Mouse (Mus musculus) brown adipose tissue, adult 24 weeks (tissue): ENCODE results near the gene Pkd1. TPM values are rescaled to one million over a fixed set of nuclear protein-coding genes. Genes with fewer than 3 reads are reported as not detected.

Experiments used
- H3K27ac ChIP-seq: fragments of 200-500 bp; replicated peaks from 2 replicates; pipeline ENCODE4 v1.5.1; 2012; ENCODE audit warnings: low read depth, mild to moderate bottlenecking, low read length
- H3K4me1 ChIP-seq: fragments of 200-500 bp; 2 replicates; pipeline ENCODE4 v1.6.1; 2012; ENCODE audit warnings: low read length, mixed read lengths; ENCODE audit not compliant: control insufficient read depth, insufficient read depth, insufficient read length
- H3K4me3 ChIP-seq: fragments of 200-500 bp; 2 replicates; pipeline ENCODE4 v1.5.1; 2012; ENCODE audit warnings: low read depth, mild to moderate bottlenecking, low read length, moderate library complexity; ENCODE audit not compliant: insufficient read depth
- polyA plus RNA-seq: library from polyadenylated mRNA; stranded (reverse); fragments of >200 nt; gene quantifications from 2 replicates; pipeline ENCODE4 v1.2.4, GENCODE M21; 2012; ENCODE audit not compliant: missing spikeins, insufficient read depth, insufficient read length

Pkd1 gene
- 8.2 and 10.1 TPM in 2 replicates for polyA plus RNA-seq

GRCm38 (mm10) chr17:24549618-24550415 lies at the start of gene Pkd1:
TSS of gene Pkd1 (plus strand) at chr17:24549834.
- Histone ChIP-seq H3K4me3 (peak within 1 kb of the TSS; percentile 76), H3K27ac (peak within 1 kb of the TSS; percentile 47), H3K4me1 (peaks cover 3% of the 10 kb centered on the region; the same call in 1 of the 2 replicates)

GRCm38 (mm10) chr17:24502208-24502607 lies 47.4 kb upstream of the Pkd1 start:
- Histone ChIP-seq H3K4me1 (no peaks in the 10 kb centered on the region), H3K4me3 (no peak overlapping the region), H3K27ac (no peak overlapping the region)

GRCm38 (mm10) chr17:24504085-24504484 lies 45.5 kb upstream of the Pkd1 start:
- Histone ChIP-seq H3K4me1 (no peaks in the 10 kb centered on the region), H3K4me3 (no peak overlapping the region), H3K27ac (no peak overlapping the region)

- Histone ChIP-seq H3K27ac (no peak overlapping the region), H3K4me3 (no peak overlapping the region), H3K4me1 (no peaks in the 10 kb centered on the region)
Observed at GRCm38 (mm10) chr17:24505286-24505955, 44.2 kb upstream of the Pkd1 start.

- Histone ChIP-seq H3K4me1 (no peaks in the 10 kb centered on the region), H3K4me3 (no peak overlapping the region), H3K27ac (no peak overlapping the region)
Observed at GRCm38 (mm10) chr17:24506332-24507070, 43.1 kb upstream of the Pkd1 start.

- Histone ChIP-seq H3K4me1 (no peaks in the 10 kb centered on the region), H3K4me3 (no peak overlapping the region), H3K27ac (no peak overlapping the region)
Observed at GRCm38 (mm10) chr17:24507129-24507664, 42.4 kb upstream of the Pkd1 start.

GRCm38 (mm10) chr17:24507806-24508460 lies 41.7 kb upstream of the Pkd1 start:
- H3K27ac ChIP-seq: no peak overlapping the region
- H3K4me3 ChIP-seq: no peak overlapping the region
- H3K4me1 ChIP-seq: no peaks in the 10 kb centered on the region

GRCm38 (mm10) chr17:24513609-24514008 lies 36.0 kb upstream of the Pkd1 start:
- H3K27ac ChIP-seq: peak overlapping the region; percentile 81; the same call in 1 of the 2 replicates
- peaks cover 3% of the 10 kb centered on the region; the same call in 1 of the 2 replicates for H3K4me1 ChIP-seq
- peak overlapping the region; percentile 53 for H3K4me3 ChIP-seq

GRCm38 (mm10) chr17:24514270-24515257 lies 35.1 kb upstream of the Pkd1 start:
- peaks cover 3% of the 10 kb centered on the region; the same call in 1 of the 2 replicates for H3K4me1 ChIP-seq
- H3K4me3 ChIP-seq: peak overlapping the region; percentile 53
- peak overlapping the region; percentile 81 for H3K27ac ChIP-seq

- Histone ChIP-seq H3K27ac (no peak overlapping the region), H3K4me1 (peaks cover 3% of the 10 kb centered on the region; the same call in 1 of the 2 replicates), H3K4me3 (no peak overlapping the region)
Observed at GRCm38 (mm10) chr17:24520450-24520849, 29.2 kb upstream of the Pkd1 start.

GRCm38 (mm10) chr17:24524734-24525133 lies 24.9 kb upstream of the Pkd1 start:
- Histone ChIP-seq H3K27ac (no peak overlapping the region), H3K4me1 (peaks cover 9% of the 10 kb centered on the region; the same call in 1 of the 2 replicates), H3K4me3 (no peak overlapping the region)

GRCm38 (mm10) chr17:24527315-24527714 lies 22.3 kb upstream of the Pkd1 start:
- H3K4me3 ChIP-seq: peak overlapping the region; percentile 72
- peaks cover 10% of the 10 kb centered on the region; the same call in 1 of the 2 replicates for H3K4me1 ChIP-seq
- peak overlapping the region; percentile 35 for H3K27ac ChIP-seq

- Histone ChIP-seq H3K4me1 (peaks cover 10% of the 10 kb centered on the region; the same call in 1 of the 2 replicates), H3K27ac (peak within 1 kb of the TSS; percentile 36), H3K4me3 (peak within 1 kb of the TSS; percentile 72)
Observed at GRCm38 (mm10) chr17:24527723-24528559, 21.7 kb upstream of the Pkd1 start, which contains the start of gene Traf7. TSS of gene Traf7 (minus strand) at chr17:24527938.
